Mouse (Mus musculus): ENCODE results near the gene Tmem150c. TPM values are rescaled to one million over a fixed set of nuclear protein-coding genes. Genes with fewer than 3 reads are reported as not detected.
A peak's percentile ranks its signal among the peaks of the same experiment; 100 is the strongest.

Gene Tmem150c
- total RNA-seq, 2 experiments from 2014 or later = 77.4 to 83.2 TPM

DNA sequence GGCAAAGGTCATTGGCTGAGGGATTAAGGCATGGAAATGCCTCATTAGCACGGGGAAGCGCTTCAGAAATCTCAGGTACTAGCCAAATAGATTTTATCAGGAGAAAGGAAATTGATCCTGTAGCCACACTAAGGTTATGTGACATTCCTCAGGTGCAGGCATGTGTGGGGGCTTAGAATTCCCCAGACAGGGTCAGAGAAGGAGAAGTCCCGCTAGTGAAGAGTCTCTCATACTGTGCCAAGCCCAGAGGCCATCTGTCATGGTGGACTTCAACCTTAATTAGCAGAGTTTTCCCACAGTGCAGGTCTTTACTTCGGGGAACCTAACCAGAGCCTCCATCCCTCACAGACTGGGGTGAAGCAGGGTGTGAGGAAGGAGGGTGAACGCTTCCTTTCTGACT, 62.7 kb downstream of the Tmem150c start:
- no peak for DNase-seq

DNA sequence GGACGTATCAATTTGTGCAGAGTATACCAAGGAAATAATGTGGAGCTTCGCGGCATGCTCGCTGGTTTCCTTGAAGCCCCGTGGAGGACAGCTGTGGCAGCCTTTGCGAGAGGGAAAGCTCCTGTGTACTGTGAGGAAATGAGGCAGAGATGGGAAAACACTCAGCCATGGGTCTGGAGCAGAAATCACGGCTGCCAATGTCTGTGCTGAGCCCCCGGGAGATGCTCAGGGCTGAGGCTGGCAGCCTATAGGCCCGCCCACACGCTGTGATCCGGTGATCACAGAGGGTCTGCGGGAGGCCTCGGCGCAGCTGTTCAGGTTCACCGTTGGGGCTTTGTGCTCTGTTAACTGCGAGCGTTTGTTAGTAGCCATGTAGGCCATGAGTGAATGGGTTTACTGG, 68.0 kb downstream of the Tmem150c start:
- no peak for DNase-seq

DNA sequence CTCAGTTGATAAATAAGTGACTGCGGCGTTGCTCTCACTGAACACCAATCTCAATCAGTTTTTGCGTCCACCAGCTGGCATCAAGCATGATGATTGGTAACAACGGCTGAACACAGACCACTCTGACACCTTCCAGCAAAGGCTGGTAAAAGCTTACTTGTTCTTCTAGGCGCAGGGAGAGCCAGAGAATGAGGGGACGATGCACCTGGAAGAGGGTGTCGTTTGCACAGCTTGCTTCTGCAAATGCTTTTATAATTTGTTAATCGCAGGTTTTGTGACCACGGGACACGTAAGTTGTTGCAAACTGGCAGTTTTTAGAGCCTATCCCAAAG, 68.4 kb downstream of the Tmem150c start:
- DNase-seq = no peak

DNA sequence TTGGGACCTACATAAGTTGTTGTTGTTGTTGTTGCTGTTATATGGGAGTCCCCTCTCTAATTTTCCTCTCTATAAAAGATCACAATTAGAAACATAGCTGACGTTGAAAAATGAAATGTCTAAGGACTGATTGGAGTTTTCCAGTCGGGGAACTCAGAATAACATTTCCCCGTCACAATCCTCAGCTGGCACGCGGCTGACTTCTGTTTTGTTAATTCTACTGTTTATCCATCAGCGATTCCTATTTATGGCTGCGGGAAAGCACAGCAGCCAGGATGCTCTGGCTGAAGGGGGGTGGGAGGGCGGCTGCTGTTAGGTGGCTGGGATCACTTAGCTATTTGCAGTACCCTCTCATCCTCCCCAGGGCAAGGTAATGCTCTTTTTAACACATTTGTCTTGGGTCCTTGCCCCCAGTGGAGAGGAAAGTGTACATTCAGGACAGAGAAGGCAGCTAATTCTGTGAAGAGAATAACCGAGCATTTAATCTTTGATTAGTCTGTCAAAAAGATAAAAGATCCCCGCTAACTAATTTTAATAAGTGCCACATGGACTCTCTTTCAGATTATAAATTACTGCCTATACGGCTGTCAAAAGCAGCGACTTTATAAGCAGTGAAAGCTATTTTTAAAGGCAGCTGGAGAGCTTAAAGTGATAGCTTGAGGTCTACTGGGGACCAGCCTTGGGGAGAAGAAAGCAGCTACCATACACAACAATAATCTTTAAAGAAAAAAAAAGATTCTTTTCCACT, 68.9 kb downstream of the Tmem150c start:
- DNase-seq = no peak

DNA sequence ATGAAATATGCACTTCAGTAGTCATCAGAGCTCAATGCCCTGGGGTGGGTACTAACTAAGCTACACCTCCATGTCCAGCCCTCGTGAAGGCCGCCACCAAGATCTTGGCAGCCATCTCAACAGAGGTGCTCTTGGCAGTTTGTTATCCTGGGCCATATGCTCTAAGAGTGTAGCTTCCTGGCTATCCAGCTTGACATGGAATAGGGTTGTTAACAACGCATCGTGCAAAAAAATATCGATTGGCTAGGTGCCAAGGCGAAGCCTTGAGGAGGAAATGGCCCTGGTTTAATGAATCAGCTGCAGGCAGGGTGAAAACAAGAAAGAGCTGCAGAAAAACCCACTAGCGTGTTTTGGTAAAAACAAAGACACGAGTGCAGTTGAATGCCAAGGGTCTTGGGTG, 74.5 kb downstream of the Tmem150c start:
- DNase-seq = no peak

DNA sequence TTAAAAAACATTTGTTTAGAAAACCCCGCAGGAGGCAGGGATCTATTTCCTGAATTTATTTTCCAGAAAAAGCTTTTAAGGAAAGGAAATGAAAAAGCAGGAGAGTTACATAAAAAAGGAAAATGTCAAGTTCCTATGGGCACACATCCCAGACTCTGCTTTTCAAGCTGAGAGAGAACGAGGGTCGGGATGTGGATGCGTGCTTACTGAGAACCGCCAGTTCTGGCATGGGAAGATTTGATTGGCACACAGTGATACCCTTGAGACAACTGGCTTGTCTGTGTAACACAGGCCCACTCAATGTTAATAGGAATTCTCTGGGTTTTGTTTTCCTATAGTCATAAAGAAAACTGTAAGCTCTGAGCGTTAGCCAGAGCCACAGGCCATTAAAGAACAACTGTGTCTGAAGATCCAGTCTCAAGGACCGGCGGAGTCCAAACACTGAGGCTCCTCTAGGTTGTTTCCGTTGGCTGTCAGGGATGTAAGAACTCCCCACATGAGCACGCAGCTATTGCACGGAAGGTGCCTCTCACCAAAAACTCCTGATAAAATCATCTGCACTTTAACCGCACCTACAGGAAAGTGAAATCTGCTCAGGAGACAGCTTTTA, 75.5 kb downstream of the Tmem150c start:
- peak in 1 of 2 experiments; percentile 50 for DNase-seq

DNA sequence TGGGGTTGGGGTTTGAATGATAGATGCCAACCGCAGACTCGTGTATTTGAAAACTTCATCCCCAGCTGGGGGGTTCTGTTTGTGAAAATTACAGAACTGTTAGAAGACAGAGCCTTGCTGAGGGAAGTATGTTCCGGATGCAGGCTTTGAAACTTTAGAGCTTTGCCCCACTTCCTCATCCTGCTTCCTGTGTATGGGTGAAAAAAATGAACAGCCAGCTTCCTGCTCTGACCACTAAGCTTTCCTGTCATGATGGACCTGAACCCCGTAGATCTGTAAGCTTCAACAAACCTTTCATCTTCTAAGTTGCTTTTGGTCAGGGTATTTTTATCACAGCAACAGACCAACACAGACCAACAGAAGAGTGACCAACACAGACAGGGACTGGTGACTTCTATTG, 77.6 kb downstream of the Tmem150c start:
- no peak for DNase-seq

DNA sequence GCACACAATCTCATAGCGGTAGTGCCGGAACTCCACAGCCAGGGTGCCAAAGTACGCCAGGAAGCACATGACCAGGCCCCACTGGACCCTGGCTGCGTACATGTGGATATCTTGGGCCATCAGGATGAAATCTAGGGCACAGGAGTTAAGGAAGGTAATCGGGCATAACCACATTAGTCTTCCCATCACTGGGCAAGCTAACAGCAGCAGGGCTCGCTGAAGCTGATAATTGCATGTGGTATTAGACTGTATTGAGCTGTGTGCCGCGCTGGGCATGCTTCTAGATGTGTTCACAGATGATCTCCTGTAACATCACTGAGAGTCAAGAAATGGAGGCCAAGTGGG, 79.7 kb downstream of the Tmem150c start:
- DNase-seq = no peak

DNA sequence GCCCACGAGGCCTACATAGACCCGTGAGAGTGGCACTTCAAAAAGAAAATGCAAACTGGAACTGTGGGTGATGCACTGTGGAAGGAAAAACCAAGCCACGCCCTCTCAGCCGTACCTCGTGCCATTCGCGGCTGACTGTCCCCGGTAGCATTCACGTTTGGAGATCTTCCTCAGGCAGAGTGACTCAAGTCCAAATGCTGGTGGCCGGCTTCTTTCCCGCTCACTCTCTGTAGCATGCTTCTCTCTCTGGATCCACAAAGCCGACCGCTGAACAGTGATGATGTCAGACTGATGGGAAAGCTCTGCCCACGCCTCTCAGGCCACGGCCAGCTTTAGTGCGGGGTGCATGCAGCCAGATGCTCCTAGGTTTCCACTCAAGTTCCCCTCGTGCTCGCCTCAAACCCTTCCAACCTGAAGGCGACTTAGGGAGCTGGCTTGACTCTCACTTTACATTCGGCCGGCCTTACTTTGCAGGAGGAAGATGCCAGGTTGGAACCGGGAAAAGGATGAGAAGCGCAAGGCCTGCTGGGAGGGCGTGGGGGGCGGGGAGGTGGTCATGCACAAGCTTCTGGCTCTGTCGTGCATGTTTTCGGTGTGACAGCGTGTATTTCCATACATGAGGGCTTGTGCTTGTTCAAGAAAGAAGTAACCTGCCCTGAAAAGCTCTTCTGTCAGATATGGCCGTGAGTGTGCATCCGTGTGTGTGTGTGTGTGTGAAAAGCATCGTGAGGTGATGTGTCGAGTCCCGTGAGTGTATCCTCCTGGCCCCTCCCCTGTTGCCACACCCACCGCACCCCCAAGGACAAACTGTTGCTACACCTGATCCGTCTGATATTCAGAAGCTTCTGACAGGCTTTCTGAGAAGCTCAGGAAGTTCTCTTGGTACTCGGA, 80.3 kb downstream of the Tmem150c start:
- no peak for DNase-seq

DNA sequence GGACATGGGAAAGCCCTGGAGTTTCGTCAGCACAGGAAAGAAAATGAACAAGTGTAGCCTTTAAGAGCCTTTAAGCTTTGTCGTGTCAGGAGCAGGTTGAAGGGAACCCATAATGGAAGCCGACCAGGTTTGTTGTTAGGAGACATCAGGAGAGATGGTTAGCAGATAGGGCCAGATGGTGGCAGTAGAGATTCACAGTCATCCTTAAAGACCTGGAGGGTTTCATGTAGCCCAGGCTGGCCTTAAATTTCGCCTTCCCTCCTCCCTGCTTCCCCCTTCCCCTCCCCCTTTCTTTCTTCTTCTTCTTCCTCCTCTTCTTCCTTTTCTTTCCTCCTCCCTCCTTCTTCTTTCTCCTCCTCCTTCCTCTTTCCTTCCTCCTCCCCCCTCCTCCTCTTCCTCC, 85.0 kb downstream of the Tmem150c start:
- DNase-seq = no peak

DNA sequence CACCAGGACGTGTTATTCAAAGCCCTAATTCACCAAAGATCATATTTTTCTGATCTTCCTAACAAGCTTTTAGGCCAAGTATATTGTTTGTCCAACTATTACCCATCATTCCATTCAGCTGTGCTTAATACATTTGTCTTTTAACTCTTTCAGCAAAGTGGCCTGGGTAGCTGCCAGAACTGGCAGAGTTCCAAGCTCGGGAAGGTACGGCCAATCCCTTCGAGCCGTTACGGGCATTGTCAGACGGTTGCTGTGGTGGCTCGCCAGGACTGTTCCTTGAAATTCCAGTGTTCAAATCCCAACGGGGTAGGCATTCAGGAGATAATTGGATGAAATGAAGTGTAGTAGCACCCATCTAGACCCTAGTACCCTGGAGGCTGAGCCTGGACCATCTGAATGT, 87.1 kb downstream of the Tmem150c start:
- no peak for DNase-seq

DNA sequence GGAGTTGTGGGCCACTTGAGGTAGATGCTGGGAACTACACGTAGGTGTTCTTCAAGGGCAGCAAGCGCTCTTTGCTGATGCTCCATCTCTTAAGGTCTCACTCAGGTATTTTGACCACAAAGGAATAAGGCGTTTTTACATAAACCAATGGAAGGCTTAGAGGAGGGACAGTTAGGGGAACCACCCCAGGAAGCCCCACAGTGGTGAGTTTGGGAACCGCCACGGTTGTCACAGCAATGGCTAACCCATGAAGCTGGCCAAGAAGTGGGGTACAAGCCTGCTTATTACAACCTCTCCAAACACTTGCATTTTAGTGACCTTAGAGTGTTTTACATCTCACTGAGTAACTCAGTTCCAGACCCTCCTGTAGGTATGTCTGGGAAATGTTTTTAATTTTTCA, 88.1 kb downstream of the Tmem150c start:
- DNase-seq = no peak

DNA sequence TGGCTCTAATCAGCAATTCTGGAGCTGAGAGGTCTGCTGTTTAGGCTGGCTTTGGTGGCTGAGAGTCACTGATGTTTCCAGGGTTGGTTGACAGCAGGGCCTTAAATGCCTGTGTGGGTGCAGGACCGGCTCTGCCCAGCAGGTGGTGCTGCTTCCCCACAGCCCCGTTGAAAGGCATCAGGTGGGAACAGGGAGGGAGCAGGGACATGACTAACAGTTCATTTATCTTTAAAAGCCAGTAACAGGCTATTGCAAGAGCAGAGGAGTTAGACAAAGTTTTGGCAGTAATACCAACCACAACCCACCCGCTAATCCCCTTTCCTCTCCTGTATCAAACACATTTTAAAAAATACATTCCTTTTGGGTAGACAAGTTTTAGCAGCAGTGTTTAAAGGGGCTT, 89.4 kb downstream of the Tmem150c start:
- DNase-seq = peak; percentile 88 to 91

DNA sequence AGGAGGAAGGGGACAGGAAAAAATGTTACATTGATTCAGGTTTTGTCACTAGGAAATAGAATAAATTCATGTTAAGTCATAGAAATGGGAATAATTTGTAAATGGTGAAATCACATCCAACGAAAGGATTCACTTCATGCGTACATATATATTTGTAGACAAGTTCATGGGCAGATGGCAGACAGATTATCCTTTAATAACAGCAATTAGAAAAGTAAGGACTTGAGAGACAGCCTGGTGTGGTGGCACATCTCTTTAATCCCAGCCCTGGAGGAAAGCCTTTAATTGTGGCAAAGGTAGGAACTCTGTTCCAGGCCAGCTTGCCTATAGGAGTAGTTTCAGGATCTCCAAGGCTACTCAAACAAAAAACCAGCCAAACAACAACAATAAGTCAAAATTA, 90.1 kb downstream of the Tmem150c start:
- DNase-seq = no peak

DNA sequence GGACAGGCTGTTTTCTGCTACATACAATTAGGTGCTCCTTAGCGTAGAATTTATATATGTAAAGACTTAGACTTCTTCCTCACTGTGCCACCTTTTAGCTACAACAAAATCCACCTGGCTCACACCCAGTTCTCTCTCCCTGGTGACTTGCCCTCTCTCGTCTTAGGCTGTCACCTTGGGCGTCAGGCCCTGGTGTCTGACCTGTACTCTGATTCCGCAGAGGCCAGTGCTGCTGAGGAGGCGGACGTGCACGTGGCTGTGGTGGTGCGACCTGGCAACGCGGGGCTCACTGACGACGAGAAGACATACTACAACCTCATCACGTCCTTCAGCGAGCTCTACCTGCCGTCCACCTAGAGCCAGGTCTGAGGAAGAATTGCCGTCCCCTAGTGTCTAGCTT, 92.0 kb downstream of the Tmem150c start:
- DNase-seq = no peak

DNA sequence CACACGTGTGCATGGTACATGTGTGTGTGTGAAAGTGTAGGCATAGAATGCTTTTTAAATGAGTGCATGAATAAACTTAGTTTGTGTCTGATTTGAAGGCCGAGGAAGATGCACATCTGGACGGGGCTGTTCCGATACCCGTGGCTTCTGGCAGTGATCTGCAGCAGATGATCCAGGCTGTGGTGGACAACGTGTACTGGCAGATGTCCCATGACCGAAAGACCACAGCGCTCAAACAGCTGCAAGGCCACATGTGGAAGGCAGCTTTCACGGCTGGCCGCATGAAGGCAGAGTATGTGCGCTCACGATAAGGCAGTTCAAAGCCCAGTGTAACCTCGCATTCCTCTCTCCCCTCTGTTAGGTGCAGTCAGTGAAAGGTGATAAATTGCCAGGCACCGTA, 98.7 kb downstream of the Tmem150c start:
- no peak for DNase-seq

DNA sequence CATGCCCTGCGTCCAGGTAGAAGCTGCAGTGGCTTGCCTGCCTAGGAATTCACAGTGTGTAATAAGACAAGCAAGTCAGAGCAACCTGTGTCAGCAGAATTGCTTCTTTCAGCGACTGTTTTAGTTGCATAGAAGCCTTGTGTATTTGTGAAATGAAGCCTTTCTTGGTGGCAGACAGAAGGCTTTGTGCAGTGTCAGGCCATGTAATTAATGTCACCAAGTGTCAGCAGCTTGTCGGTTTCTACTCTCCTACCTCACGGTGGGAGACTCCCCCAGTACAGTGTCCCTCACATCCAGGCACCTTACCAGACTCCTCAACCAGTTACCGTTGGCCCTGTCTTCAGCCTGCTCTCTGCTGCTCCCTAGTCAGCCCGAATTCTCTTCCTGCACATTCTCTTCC, 100.3 kb downstream of the Tmem150c start:
- no peak for DNase-seq

DNA sequence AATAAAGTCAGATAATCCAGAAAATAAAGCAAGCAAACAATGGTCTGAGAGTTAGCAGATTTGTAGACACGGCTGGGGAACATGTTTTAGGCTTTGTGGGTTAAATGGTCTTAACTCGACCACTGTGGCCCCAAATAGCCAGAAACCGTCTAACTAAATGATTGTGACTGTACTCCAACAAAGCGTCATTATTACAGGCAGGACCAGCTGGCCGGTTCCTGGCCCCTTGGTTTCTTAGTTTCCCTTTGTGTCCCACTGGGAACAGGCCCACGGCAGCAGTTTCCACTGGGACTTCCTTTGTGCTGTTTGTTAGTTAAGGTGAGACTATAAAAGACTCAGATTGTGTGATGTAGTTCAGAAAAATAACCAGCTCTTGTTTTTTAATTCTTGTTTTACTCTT, 100.9 kb downstream of the Tmem150c start:
- no peak for DNase-seq

DNA sequence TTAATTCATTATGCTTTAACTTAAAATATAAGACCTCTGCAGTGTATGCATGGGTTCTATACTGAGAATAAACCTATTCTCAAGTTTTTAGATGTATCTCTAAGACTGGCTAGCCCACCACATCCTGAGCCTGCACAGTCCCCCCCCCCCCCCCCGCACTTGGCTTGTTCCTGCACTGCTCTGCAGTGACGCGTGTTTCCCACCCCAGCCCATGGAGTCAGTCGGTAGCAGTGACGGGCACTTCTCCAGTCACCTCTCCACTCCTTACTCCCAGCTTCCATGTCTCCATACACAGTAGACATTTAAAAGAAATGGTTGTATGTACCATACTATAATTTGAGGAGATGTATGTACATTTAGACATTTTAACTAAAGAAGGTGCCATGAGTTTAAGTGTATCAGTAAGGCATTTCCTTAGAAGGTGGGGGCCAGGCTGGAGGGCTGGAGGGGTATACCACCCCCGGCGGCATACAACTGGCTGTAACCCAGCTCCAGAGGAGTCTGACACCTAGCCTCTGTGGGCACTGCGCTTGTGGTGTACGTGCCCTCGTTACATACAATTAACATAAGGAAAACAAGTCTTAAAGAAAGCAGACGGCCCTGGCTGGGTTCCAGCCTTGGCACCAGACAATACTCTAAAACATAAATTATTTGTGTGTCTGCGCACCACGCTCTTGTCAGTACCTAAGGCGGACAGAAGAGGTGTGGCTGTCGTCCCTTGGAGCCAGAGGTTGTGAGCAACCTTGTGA, 102.0 kb downstream of the Tmem150c start:
- no peak for DNase-seq

DNA sequence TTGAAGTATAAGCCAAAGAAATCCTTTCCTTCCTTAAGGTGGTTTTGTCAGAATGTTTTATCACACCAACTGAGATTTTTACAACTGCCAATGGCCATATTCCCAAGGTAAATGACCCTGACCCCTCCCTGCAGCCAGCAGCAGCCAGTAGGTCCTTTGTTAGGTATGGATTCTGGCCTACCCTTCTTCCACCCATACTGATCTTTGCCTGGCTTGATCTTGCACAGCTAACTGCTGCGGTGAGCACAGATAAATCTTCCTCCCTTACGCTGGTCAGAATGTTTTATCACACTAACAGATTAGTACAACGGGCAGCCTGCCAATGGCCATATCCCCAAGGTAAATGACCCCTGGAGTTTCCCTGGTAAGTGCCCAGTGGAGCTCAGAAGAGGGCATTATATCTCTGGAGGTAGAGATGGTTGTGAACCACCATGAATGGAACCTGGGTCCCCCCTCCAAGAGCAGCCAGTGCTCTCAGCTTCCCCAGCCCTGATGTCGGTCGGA, 103.7 kb downstream of the Tmem150c start:
- no peak for DNase-seq

DNA sequence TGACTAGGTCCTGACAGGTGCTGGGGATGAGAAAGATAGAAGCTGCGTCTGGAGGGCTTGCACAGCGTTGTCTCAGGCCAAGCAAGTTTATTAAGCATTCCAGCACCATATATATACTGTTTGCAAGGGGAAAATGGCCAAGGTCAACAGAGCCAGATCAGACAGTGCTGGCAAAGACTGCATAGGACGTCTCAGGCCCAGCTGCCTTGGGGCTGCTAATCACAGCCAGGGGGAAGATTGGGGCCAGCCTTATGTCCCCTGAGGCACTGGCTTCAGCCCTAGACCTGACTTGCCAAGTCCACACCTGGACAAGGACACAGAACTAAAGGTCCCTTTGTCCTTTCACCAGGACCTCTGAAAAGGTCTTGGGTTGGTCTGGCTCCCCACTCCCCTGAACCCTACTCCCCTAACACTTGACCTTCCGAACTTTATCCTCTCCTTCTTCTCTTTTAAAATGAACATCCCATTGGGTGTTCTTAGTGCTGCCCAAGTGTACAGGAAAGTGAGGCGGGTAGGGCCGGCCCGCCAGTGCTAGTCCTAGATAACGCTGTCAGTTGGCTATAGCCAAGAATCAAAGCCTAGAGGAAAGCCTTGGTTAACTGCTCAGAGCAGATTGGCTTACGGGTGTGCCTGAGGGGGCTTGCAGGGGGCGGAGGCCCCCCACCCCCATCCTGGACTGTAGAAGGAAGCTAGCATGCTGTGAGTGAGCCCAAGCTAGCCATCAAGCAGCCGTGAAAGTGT, 104.6 kb downstream of the Tmem150c start:
- no peak for DNase-seq

DNA sequence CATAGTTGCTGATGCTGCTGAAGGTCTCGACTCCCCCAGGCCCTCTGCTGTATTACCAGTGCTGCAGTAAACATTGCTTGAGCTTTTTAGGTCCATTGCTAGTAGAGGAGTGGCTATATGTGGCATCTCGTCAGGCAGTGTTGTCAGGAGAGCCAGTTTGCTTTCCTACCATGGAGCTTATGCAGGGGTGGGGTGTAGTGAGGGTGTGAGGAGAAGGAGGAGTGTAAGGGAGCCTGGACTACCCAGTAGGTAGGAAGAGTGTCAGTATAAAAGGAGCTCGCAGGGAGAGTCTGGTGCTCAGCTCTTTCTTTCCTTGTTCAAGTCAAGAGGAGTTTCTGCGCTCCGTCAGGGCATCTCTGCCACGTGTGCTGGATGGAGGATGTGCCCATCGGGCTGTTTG, 106.9 kb downstream of the Tmem150c start:
- DNase-seq = no peak

All from layer of hippocampus, postnatal 36 days (tissue).